Mouse (Mus musculus): ENCODE results near the gene Lrig3.

Gene Lrig3

GRCm38 (mm10) chr10:126002081-126002755, 36.2 kb downstream of the Lrig3 start:
- no peak for DNase-seq (ENCODE audit: low spot score in 2 of 2)

- DNase-seq (ENCODE audit: low spot score in 2 of 2), result peak in 1 of 2 experiments; percentile 21
Observed at GRCm38 (mm10) chr10:126002818-126003506, 37.0 kb downstream of the Lrig3 start.

GRCm38 (mm10) chr10:126003857-126004256, 37.9 kb downstream of the Lrig3 start:
- DNase-seq (ENCODE audit: low spot score in 2 of 2), result no peak

DNA sequence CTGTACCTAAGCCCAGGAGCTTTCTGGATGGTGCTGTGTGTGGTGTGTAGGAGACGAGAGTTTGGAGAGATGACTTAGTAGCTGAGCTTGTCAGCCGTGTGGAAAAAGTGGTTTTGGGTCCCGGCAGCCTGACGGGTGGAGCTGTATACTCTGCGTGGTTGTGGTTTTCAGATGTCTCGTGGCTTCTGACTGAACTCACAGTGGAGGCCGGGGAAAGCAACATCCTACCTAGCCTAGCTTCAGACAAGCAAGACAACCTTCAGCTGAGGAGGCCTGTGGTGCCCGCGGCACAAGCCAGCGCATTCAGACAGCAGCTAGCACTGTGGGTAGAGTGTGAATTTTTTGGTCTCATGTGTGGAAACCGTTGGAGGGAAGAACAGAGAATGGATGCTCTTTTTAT, 47.7 kb downstream of the Lrig3 start:
- no peak for DNase-seq (ENCODE audit: low spot score in 2 of 2)

- no peak for DNase-seq (ENCODE audit: low spot score in 2 of 2)
Observed at GRCm38 (mm10) chr10:126014673-126015072, 48.7 kb downstream of the Lrig3 start.

- no peak for DNase-seq (ENCODE audit: low spot score in 2 of 2)
Observed at GRCm38 (mm10) chr10:126015644-126016043, 49.7 kb downstream of the Lrig3 start.

- no peak for DNase-seq (ENCODE audit: low spot score in 2 of 2)
Observed at GRCm38 (mm10) chr10:126019350-126019991, 53.5 kb downstream of the Lrig3 start.

- DNase-seq (ENCODE audit: low spot score in 2 of 2), result no peak
Observed at GRCm38 (mm10) chr10:126028574-126029440, 62.8 kb downstream of the Lrig3 start.

- DNase-seq (ENCODE audit: low spot score in 2 of 2), result no peak
Observed at GRCm38 (mm10) chr10:126029441-126030114, 63.6 kb downstream of the Lrig3 start.

DNA sequence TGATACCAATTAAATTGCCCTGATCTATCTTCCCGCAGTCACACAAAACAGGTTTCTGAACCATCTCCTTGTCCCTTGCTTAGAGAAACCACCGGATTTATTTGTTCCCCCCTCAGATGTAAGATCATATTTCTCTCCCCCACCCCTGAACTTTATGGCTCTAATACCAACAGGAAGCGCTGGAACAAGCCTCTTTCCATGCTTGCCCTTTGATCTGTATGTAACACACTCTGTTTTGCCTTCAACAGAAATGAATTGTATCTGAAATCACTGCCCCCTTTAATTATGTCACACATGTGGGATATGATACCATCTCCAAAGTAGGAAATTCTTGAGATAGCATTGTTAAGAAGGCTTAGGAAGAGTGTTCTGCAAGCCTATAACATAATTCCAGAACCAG, 90.9 kb downstream of the Lrig3 start:
- no peak for DNase-seq (ENCODE audit: low spot score in 2 of 2)

DNA sequence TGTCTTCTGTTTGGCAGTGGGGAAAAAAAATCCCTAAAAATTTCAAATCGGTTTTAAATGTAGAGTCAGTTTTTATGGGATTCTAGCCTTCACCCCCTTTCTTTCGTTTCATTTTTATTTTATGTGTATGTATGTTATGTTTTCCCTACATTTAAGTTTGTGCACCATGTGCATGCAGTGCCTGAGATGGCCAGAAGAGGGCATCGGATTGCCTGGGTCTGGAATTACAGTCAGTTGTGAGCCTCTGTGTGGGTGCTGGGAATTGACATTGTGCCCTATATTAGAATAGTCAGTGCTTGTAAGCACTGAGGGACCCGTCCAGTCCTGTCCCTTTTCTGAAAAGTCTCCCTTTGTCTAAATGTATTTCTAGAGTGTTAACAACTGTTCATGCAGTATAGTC, 96.8 kb downstream of the Lrig3 start:
- no peak for DNase-seq (ENCODE audit: low spot score in 2 of 2)
